Mouse (Mus musculus): ENCODE measurements around the gene Plekhj1. TPM values are rescaled to one million over a fixed set of nuclear protein-coding genes. Genes with fewer than 3 reads are reported as not detected.

Gene Plekhj1
- total RNA-seq, 1 experiment: 77.2 TPM

GRCm38 (mm10) chr10:80843087-80843930, 44.9 kb upstream of the Plekhj1 start:
- Histone ChIP-seq H3K9ac (ENCODE audit: insufficient read depth, low read depth, low read length, poor library complexity, severe bottlenecking) (peak overlapping the region; percentile 49), H3K36me3 (ENCODE audit: control insufficient read depth, insufficient read depth, low read length, poor library complexity, severe bottlenecking) (no peaks in the 10 kb centered on the region), H3K4me1 (ENCODE audit: control insufficient read depth in 2 of 2, insufficient read depth in 2 of 2, low read length in 2 of 2, poor library complexity in 1 of 2) (peaks cover 0 to 5% of the 10 kb centered on the region in 2 experiments; a peak in 1 of 4 replicates), H3K27ac (ENCODE audit: insufficient read depth, low read depth, low read length, poor library complexity, severe bottlenecking) (no peak overlapping the region), H3K4me3 (ENCODE audit: insufficient read depth in 1 of 2, low read depth in 1 of 2, low read length in 2 of 2, poor library complexity in 1 of 2, severe bottlenecking in 1 of 2) (peak overlapping the region; percentile 62 to 70), H3K9me3 (ENCODE audit: control insufficient read depth, insufficient read depth, low read depth, low read length) (no peaks in the 10 kb centered on the region)
- TF ChIP-seq HCFC1 (IDR thresholded peaks at IDR 0.05; ENCODE audit: borderline replicate concordance, insufficient read depth, low read length) (no peak), CHD2 (IDR thresholded peaks at IDR 0.05; ENCODE audit: low read depth, low read length) (no peak), ZNF384 (IDR thresholded peaks at IDR 0.05; ENCODE audit: low read depth, low read length) (no peak), MAFK (IDR thresholded peaks at IDR 0.05; ENCODE audit: insufficient read depth, low read depth, low read length) (no peak), ZC3H11A (IDR thresholded peaks at IDR 0.05; ENCODE audit: borderline replicate concordance, low read depth, low read length) (no peak)
- DNase-seq (ENCODE audit: low read depth, low spot score): no peak
- in situ Hi-C loops (cut with MboI; ENCODE audit: low sequenced_read_pairs in 2 of 2, unreplicated experiment in 2 of 2): no loop called here

DNA sequence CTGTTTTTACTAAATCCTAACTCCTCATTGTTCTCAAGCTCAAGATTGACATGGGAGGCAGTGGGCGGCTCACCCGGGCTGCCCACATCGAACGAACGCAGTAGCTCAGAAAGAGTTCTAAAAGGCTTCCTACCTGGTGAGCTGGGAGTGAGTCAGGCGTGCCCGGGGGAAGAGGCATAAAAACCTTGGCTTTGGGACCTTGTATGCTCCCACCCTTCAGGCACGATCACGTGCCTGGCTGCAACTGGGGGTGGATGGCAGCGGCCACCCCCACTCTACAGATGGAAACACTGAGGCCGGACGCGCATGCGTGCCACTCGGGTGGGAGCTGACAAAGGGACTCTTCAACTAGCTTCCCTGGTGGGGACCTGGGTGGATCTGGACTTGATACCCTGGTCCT, 43.9 kb upstream of the Plekhj1 start:
- no peak for DNase-seq (ENCODE audit: low read depth, low spot score)
- H3K4me3 ChIP-seq (ENCODE audit: insufficient read depth in 1 of 2, low read depth in 1 of 2, low read length in 2 of 2, poor library complexity in 1 of 2, severe bottlenecking in 1 of 2): no peak overlapping the region
- TF ChIP-seq ZNF384 (IDR thresholded peaks at IDR 0.05; ENCODE audit: low read depth, low read length) (no peak), MAFK (IDR thresholded peaks at IDR 0.05; ENCODE audit: insufficient read depth, low read depth, low read length) (no peak), CHD2 (IDR thresholded peaks at IDR 0.05; ENCODE audit: low read depth, low read length) (no peak), ZC3H11A (IDR thresholded peaks at IDR 0.05; ENCODE audit: borderline replicate concordance, low read depth, low read length) (no peak), HCFC1 (IDR thresholded peaks at IDR 0.05; ENCODE audit: borderline replicate concordance, insufficient read depth, low read length) (no peak)
- no peaks in the 10 kb centered on the region for H3K36me3 ChIP-seq (ENCODE audit: control insufficient read depth, insufficient read depth, low read length, poor library complexity, severe bottlenecking)
- H3K4me1 ChIP-seq (ENCODE audit: control insufficient read depth in 2 of 2, insufficient read depth in 2 of 2, low read length in 2 of 2, poor library complexity in 1 of 2): peaks cover 0 to 5% of the 10 kb centered on the region in 2 experiments; a peak in 1 of 4 replicates
- H3K9ac ChIP-seq (ENCODE audit: insufficient read depth, low read depth, low read length, poor library complexity, severe bottlenecking): no peak overlapping the region
- no peaks in the 10 kb centered on the region for H3K9me3 ChIP-seq (ENCODE audit: control insufficient read depth, insufficient read depth, low read depth, low read length)
- H3K27ac ChIP-seq (ENCODE audit: insufficient read depth, low read depth, low read length, poor library complexity, severe bottlenecking): no peak overlapping the region
- in situ Hi-C loops (cut with MboI; ENCODE audit: low sequenced_read_pairs in 2 of 2, unreplicated experiment in 2 of 2): no loop called here

DNA sequence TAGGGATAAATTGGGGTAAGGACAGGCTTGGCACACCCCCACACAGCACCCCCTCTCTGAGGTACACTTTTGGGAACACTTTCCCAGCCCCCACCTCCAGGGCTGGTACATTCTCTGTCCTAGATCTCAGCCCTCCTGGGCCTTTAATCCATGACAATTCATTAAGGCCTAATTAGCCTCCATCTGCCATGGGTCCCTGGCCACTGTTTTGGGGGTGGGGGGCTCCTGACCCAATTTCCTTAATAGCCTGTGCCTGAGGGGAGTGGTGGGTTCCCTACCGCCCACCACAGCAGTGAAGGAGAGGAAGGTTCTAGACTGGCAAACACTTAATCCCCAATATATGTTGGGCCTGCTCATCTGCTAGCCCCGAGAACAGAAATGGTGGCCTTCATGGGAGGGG, 43.3 kb upstream of the Plekhj1 start:
- H3K4me1 ChIP-seq (ENCODE audit: control insufficient read depth in 2 of 2, insufficient read depth in 2 of 2, low read length in 2 of 2, poor library complexity in 1 of 2): peaks cover 0 to 7% of the 10 kb centered on the region in 2 experiments; a peak in 1 of 4 replicates
- H3K9me3 ChIP-seq (ENCODE audit: control insufficient read depth, insufficient read depth, low read depth, low read length): no peaks in the 10 kb centered on the region
- H3K36me3 ChIP-seq (ENCODE audit: control insufficient read depth, insufficient read depth, low read length, poor library complexity, severe bottlenecking): no peaks in the 10 kb centered on the region
- DNase-seq (ENCODE audit: low read depth, low spot score): no peak
- H3K27ac ChIP-seq (ENCODE audit: insufficient read depth, low read depth, low read length, poor library complexity, severe bottlenecking): no peak overlapping the region
- no peak overlapping the region for H3K4me3 ChIP-seq (ENCODE audit: insufficient read depth in 1 of 2, low read depth in 1 of 2, low read length in 2 of 2, poor library complexity in 1 of 2, severe bottlenecking in 1 of 2)
- H3K9ac ChIP-seq (ENCODE audit: insufficient read depth, low read depth, low read length, poor library complexity, severe bottlenecking): no peak overlapping the region
- no peak for TF ChIP-seq MAFK (IDR thresholded peaks at IDR 0.05; ENCODE audit: insufficient read depth, low read depth, low read length)
- no peak for TF ChIP-seq ZNF384 (IDR thresholded peaks at IDR 0.05; ENCODE audit: low read depth, low read length)
- no peak for TF ChIP-seq ZC3H11A (IDR thresholded peaks at IDR 0.05; ENCODE audit: borderline replicate concordance, low read depth, low read length)
- TF ChIP-seq CHD2 (IDR thresholded peaks at IDR 0.05; ENCODE audit: low read depth, low read length): no peak
- TF ChIP-seq HCFC1 (IDR thresholded peaks at IDR 0.05; ENCODE audit: borderline replicate concordance, insufficient read depth, low read length): no peak
- in situ Hi-C loops (cut with MboI; ENCODE audit: low sequenced_read_pairs in 2 of 2, unreplicated experiment in 2 of 2): no loop called here

DNA sequence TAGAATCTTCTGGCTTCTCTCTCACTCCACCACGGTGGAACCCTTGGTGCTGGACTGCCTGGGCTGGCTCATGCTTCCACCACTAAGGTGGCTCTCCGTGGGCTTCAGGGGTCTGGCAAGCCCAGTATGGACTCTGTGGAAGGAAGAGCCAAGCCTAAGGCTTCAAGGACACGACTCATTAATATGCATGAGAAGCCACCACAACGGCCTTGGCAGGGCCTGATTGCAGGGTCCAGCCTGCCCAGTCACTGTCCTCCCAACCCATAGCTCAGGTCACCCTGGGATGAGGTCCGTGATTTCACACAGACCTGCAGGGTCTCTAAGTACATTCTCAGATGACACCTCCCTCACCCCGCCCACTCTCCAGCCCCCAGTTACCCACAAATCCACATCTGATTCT, 41.4 kb upstream of the Plekhj1 start:
- H3K36me3 ChIP-seq (ENCODE audit: control insufficient read depth, insufficient read depth, low read length, poor library complexity, severe bottlenecking): no peaks in the 10 kb centered on the region
- TF ChIP-seq ZNF384 (IDR thresholded peaks at IDR 0.05; ENCODE audit: low read depth, low read length): no peak
- TF ChIP-seq MAFK (IDR thresholded peaks at IDR 0.05; ENCODE audit: insufficient read depth, low read depth, low read length): no peak
- no peak for TF ChIP-seq HCFC1 (IDR thresholded peaks at IDR 0.05; ENCODE audit: borderline replicate concordance, insufficient read depth, low read length)
- no peak for TF ChIP-seq CHD2 (IDR thresholded peaks at IDR 0.05; ENCODE audit: low read depth, low read length)
- TF ChIP-seq ZC3H11A (IDR thresholded peaks at IDR 0.05; ENCODE audit: borderline replicate concordance, low read depth, low read length): no peak
- in situ Hi-C loops (cut with MboI; ENCODE audit: low sequenced_read_pairs in 2 of 2, unreplicated experiment in 2 of 2): no loop called here

More for the DNA sequence above, 41.4 kb upstream of the Plekhj1 start:
- no peaks in the 10 kb centered on the region for H3K9me3 ChIP-seq (ENCODE audit: control insufficient read depth, insufficient read depth, low read depth, low read length)
- H3K27ac ChIP-seq (ENCODE audit: insufficient read depth, low read depth, low read length, poor library complexity, severe bottlenecking): no peak overlapping the region
- DNase-seq (ENCODE audit: low read depth, low spot score): no peak
- H3K4me3 ChIP-seq (ENCODE audit: insufficient read depth in 1 of 2, low read depth in 1 of 2, low read length in 2 of 2, poor library complexity in 1 of 2, severe bottlenecking in 1 of 2): no peak overlapping the region
- peaks cover 0 to 10% of the 10 kb centered on the region in 2 experiments; a peak in 1 of 4 replicates for H3K4me1 ChIP-seq (ENCODE audit: control insufficient read depth in 2 of 2, insufficient read depth in 2 of 2, low read length in 2 of 2, poor library complexity in 1 of 2)
- H3K9ac ChIP-seq (ENCODE audit: insufficient read depth, low read depth, low read length, poor library complexity, severe bottlenecking): no peak overlapping the region
